Mouse (Mus musculus) neural tube, embryonic 15.5 days (tissue): ENCODE measurements at regions not wholly inside any gene's neighbourhood (a gene's known extent, or its start where the extent isn't known, plus 50 kb on each side); places are given as distances from the start of the nearest gene placed in this dataset.
A peak's percentile ranks its signal among the peaks of the same experiment; 100 is the strongest.

Experiments used
- ATAC-seq: fragments of 200-750 bp; cut with Nextera tagmentation; 2 replicates; pipeline ENCODE4 v1.8.0; 2017; ENCODE audit warnings: mild to moderate bottlenecking, moderate TSS enrichment, moderate library complexity; ENCODE audit not compliant: low FRiP score
- H3K27ac ChIP-seq: fragments of 300-500 bp; sonication (generic); replicated peaks from 2 replicates; pipeline ENCODE4 v1.5.1; 2015; ENCODE audit warnings: mild to moderate bottlenecking, inconsistent platforms
- H3K27me3 ChIP-seq: fragments of 300-500 bp; sonication (generic); replicated peaks from 2 replicates; pipeline ENCODE4 v1.6.1; 2015; ENCODE audit warnings: inconsistent platforms
- H3K36me3 ChIP-seq: fragments of 300-500 bp; sonication (generic); 2 replicates; pipeline ENCODE4 v1.6.1; 2015; ENCODE audit warnings: inconsistent platforms
- H3K4me1 ChIP-seq: fragments of 300-500 bp; sonication (generic); 2 replicates; pipeline ENCODE4 v1.6.1; 2015; ENCODE audit warnings: inconsistent platforms
- H3K4me2 ChIP-seq: fragments of 300-500 bp; sonication (generic); 2 replicates; pipeline ENCODE4 v1.6.1; 2015; ENCODE audit warnings: inconsistent platforms, mild to moderate bottlenecking, moderate library complexity
- H3K4me3 ChIP-seq: fragments of 300-500 bp; sonication (generic); replicated peaks from 2 replicates; pipeline ENCODE4 v1.5.1; 2015; ENCODE audit warnings: mild to moderate bottlenecking, inconsistent platforms
- H3K9ac ChIP-seq: fragments of 300-500 bp; sonication (generic); replicated peaks from 2 replicates; pipeline ENCODE4 v1.6.1; 2015; ENCODE audit warnings: mild to moderate bottlenecking, inconsistent platforms
- H3K9me3 ChIP-seq: fragments of 300-500 bp; sonication (generic); replicated peaks from 2 replicates; pipeline ENCODE4 v1.6.1; 2016; ENCODE audit warnings: inconsistent platforms
- WGBS: fragments of 180-500 bp; shearing (Covaris S2); methylation state at CpG from one replicate; pipeline ENCODE4 v1.1.7; 2015; ENCODE audit warnings: mixed read lengths; 5-methylcytosine and 5-hydroxymethylcytosine counted together

DNA sequence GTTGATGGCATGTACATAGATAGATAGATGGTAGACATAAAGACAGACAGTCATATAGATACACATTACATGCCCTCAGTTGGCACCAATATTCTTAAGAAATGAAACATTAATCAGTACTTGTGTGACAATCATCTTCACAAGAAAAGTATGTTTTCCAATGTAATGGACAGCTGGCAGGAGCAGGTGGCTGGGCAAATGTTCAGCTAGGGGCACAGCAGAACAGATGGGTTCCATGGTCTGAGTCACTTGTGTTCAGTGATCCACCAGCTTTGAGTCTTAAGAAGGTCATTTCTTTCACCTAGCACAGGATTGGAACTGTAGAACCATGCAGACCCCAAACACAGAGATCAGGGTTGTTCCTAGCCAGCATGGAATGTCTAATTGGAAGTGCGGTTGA lies 2631.2 kb upstream of the 5930422O12Rik start:
- Histone ChIP-seq H3K9me3 (no peaks in the 10 kb centered on the region), H3K4me3 (no peak overlapping the region), H3K4me2 (no peak overlapping the region), H3K27me3 (no peaks in the 10 kb centered on the region), H3K4me1 (no peaks in the 10 kb centered on the region), H3K9ac (no peak overlapping the region), H3K27ac (no peak overlapping the region), H3K36me3 (no peaks in the 10 kb centered on the region)
- WGBS = 100% methylated on average over 1 of the region's 1 CpGs
- no peak for ATAC-seq

DNA sequence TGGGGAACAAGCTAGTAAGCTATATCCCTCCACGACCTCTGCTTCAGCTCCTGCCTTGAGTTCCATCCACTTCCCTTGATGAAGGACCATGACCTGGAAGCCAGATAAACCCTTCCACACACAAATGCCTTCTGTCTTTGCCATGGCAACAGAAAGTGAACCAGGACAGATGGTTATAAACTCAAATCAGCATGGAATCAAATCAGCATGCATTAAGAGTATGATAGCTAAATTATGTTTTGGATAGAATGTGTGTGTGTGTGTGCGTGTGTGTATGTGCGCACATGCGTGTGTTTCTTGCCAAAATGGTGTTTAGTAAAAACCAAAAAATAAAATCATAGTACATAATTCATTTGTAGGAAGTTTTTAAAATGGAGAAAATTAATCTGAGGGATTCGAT lies 2611.5 kb upstream of the 5930422O12Rik start:
- no peak overlapping the region for H3K4me3 ChIP-seq
- no peaks in the 10 kb centered on the region for H3K36me3 ChIP-seq
- ATAC-seq = no peak
- no peaks in the 10 kb centered on the region for H3K27me3 ChIP-seq
- no peak overlapping the region for H3K4me2 ChIP-seq
- no peak overlapping the region for H3K9ac ChIP-seq
- no peaks in the 10 kb centered on the region for H3K9me3 ChIP-seq
- 83% methylated on average over 5 of the region's 5 CpGs for WGBS
- no peaks in the 10 kb centered on the region for H3K4me1 ChIP-seq
- no peak overlapping the region for H3K27ac ChIP-seq

DNA sequence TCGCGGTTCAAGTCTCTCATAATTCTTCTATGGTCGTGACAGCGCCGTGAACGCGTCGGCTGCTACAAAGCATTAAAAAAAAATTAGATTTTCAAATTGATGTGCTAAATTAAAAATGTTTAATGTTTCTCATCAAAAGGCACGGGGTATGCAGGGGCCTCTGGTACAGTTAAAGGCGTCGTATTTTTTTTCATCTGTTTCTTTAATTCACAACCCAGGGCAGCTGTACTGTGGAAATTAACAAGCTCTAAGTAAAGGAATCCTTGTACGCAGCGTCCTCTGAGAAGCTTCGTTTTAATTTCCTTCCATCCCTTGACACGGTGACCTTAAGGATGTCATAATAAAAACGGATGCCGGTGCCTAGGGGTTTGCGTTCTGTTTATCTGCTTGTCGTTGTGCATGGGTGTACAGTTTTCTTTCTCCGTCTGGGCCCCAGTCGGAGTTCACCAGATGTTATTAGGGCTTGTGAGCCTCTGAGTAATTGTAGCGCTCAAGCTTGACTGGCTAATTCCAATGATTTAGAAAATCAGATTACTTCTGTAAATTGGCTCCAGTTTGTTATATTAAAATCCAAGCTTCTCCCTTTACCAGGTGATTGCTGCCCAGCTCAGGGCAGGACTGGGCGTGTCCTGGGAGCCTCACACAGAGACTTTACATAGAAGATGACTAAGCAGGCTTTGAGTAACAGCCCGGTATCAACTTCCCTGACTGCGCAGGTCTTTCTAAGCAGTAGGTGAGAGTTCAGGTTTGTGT lies 2605.5 kb upstream of the 5930422O12Rik start:
- Histone ChIP-seq H3K36me3 (no peaks in the 10 kb centered on the region), H3K4me2 (peak overlapping the region; percentile 41), H3K27me3 (no peaks in the 10 kb centered on the region), H3K9me3 (no peaks in the 10 kb centered on the region), H3K27ac (no peak overlapping the region), H3K4me3 (no peak overlapping the region), H3K4me1 (0 out of 2 replicates have a peak, but pooled peaks cover 2% of the 10 kb centered on the region), H3K9ac (no peak overlapping the region)
- WGBS = 45% methylated on average over 25 of the region's 25 CpGs
- ATAC-seq = peak; percentile 75

DNA sequence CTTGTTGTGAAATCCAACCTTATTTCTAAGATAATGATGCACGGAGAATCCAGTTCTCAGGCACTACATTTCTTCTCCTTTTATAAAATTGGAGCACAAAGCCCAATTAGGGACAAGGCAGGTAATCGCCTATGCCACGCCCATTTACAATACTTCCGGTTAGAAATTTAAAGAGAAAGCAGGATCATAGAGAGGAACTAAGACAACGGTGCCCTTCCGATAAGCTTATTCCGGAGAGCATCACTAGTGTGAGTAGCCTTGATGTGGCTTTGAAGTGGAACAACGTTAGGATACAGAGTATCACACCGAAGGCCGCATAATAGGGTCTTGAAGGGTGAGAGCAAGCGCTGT lies 2604.9 kb upstream of the 5930422O12Rik start:
- WGBS = 90% methylated on average over 11 of the region's 11 CpGs
- H3K27ac ChIP-seq = no peak overlapping the region
- ATAC-seq = no peak

DNA sequence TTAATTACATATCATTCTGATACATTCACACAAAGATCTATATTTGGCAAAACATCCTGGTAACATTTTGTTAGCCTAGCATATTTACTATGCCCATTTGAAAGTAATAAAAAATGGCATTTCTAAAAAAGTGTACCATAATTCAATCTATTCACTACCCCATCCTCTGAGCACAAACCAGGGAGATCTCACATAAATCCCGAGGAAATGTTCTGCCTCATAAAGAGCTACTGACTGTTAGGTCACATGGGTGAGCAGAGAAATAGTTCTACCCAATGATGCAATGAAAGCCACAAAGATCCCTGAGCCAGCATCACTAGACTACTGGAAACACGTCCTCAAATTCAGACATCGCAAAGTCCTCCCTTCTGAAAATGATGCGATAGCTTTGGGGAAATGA lies 2602.5 kb upstream of the 5930422O12Rik start:
- 57% methylated on average over 4 of the region's 4 CpGs for WGBS
- no peak for ATAC-seq
- H3K9ac ChIP-seq = no peak overlapping the region
- H3K36me3 ChIP-seq = no peaks in the 10 kb centered on the region
- no peak overlapping the region for H3K27ac ChIP-seq
- 0 out of 2 replicates have a peak, but pooled peaks cover 2% of the 10 kb centered on the region for H3K4me1 ChIP-seq
- H3K4me2 ChIP-seq = no peak overlapping the region
- H3K27me3 ChIP-seq = no peaks in the 10 kb centered on the region
- H3K4me3 ChIP-seq = no peak overlapping the region
- H3K9me3 ChIP-seq = no peaks in the 10 kb centered on the region

More for the DNA sequence above, 2604.9 kb upstream of the 5930422O12Rik start:
- Histone ChIP-seq H3K36me3 (no peaks in the 10 kb centered on the region), H3K27me3 (no peaks in the 10 kb centered on the region), H3K4me1 (0 out of 2 replicates have a peak, but pooled peaks cover 2% of the 10 kb centered on the region), H3K4me2 (no peak overlapping the region), H3K4me3 (no peak overlapping the region), H3K9ac (no peak overlapping the region), H3K9me3 (no peaks in the 10 kb centered on the region)

DNA sequence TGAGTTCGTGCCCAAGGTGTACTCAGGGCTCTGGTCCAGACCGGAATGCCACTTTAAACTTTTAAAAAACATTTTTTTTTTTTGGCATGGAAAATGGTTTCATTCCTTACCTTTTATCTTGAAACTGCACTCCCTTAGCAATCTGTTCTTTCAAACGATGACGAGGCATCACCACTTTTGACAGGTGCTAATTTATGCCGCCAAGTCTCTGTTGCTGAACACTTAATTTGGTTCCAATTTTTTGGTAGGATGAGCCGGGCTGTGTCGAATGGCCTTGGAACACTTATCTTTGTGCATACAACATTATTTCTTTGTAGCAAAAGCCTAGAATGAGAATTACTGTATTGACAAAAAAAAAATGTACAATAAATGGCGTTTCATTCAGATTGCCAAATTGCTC lies 2590.5 kb upstream of the 5930422O12Rik start:
- H3K9me3 ChIP-seq = no peaks in the 10 kb centered on the region
- H3K9ac ChIP-seq = no peak overlapping the region
- 90% methylated on average over 8 of the region's 8 CpGs for WGBS
- H3K4me2 ChIP-seq = no peak overlapping the region
- no peaks in the 10 kb centered on the region for H3K36me3 ChIP-seq
- no peak overlapping the region for H3K4me3 ChIP-seq
- no peaks in the 10 kb centered on the region for H3K27me3 ChIP-seq
- no peaks in the 10 kb centered on the region for H3K4me1 ChIP-seq
- no peak overlapping the region for H3K27ac ChIP-seq
- no peak for ATAC-seq

DNA sequence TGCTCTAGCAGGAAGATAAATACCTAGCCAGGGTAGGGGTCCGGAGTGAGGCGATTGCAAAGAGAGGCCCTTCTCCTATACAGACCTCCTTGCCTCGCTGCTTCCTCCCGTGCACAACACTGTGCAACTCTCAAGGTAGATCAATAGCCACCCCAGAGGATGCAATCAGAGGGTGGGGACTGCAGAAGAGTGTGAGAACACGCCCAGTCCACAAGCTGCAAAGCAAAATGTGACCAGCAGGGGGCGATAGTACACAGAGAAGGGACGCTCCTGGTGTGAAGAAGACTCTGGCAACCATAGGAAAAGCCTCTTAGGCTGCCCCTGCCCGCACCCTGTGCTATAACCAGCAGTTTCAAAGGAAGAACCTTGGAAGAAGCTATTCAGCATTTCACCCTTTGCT lies 2588.4 kb upstream of the 5930422O12Rik start:
- H3K27ac ChIP-seq = no peak overlapping the region
- no peak overlapping the region for H3K4me3 ChIP-seq
- H3K4me2 ChIP-seq = no peak overlapping the region
- no peaks in the 10 kb centered on the region for H3K4me1 ChIP-seq
- WGBS = 42% methylated on average over 8 of the region's 8 CpGs
- no peaks in the 10 kb centered on the region for H3K9me3 ChIP-seq
- no peaks in the 10 kb centered on the region for H3K36me3 ChIP-seq
- no peak overlapping the region for H3K9ac ChIP-seq
- ATAC-seq = no peak
- no peaks in the 10 kb centered on the region for H3K27me3 ChIP-seq

DNA sequence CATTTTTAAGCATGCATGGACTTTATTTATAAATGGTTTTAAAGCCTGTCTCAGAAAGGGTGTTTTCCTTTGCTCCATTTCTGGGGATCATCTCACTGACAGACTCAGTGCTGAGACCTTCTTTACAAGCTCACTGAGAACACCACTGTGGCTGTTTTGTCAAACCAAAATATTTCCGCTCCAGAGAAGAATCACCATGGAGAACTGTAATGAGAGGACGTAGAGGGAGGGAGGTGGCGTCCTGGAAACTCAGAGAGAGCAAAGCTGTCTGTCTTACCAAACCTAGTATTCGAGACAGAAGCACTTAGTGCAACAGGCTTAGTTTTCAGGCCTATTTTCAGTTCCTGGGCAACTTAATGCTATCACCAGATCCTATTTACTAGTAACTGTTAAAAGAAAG lies 2565.5 kb upstream of the 5930422O12Rik start:
- Histone ChIP-seq H3K4me1 (no peaks in the 10 kb centered on the region), H3K9ac (no peak overlapping the region), H3K27ac (peak overlapping the region; percentile 63), H3K36me3 (no peaks in the 10 kb centered on the region), H3K4me2 (no peak overlapping the region), H3K4me3 (no peak overlapping the region), H3K27me3 (no peaks in the 10 kb centered on the region), H3K9me3 (no peaks in the 10 kb centered on the region)
- ATAC-seq = peak; percentile 78; the same call in 1 of the 2 replicates
- 30% methylated on average over 4 of the region's 4 CpGs for WGBS

DNA sequence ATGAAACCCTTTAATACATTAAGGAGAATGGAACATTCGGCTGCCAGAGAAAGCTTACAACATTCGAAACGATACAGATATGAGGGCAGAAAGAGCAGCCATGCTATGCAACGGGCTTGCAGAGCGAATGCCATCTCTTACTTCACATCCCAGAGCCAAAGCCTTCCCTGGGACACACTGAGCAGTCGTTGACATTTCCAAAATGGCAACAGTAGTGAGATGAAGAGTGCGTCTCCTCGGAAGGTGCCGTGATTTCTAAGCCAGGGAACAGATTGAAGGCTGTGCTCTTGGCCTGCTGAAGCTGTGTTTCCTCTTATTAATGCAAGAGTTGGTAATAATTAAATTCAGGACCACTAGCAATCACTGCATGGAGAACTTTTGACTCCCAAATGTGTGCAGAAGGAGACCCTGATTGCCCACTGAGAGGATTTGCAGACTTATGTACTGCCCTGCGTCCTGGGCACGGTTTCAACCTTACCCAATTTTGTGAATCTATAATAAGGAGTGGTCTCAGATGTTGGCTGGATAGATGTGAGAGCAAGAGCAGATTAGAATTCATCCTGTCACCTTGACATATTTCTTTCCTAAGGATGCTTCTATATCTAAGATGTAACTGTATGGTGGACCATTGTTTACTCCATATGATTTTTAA lies 2522.3 kb upstream of the 5930422O12Rik start:
- Histone ChIP-seq H3K9ac (no peak overlapping the region), H3K9me3 (no peaks in the 10 kb centered on the region), H3K4me3 (no peak overlapping the region), H3K27me3 (no peaks in the 10 kb centered on the region), H3K4me2 (no peak overlapping the region), H3K27ac (no peak overlapping the region), H3K4me1 (no peaks in the 10 kb centered on the region), H3K36me3 (no peaks in the 10 kb centered on the region)
- no peak for ATAC-seq
- WGBS = 88% methylated on average over 11 of the region's 11 CpGs

DNA sequence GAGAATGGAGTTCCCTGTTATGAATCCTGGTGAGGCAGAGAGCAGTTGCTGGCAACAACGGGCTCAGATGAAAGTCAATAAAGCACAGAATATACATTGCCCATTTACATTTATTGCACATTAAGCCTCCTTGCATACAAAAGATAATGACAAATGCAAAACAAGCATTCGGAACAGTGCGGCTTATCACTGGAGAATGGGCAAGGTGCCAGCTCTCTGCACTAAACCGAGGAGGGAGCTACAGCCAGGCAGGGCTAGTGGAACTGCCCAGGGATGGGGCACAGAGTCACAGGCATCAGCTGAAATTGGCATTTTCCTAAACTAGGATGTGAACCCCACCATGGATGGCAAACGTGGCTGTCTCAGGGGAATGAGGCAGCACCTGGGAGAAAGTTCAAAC lies 2514.8 kb upstream of the 5930422O12Rik start:
- H3K36me3 ChIP-seq = no peaks in the 10 kb centered on the region
- no peak overlapping the region for H3K4me2 ChIP-seq
- peak overlapping the region; percentile 58 for H3K27ac ChIP-seq
- no peaks in the 10 kb centered on the region for H3K27me3 ChIP-seq
- ATAC-seq = no peak
- H3K9ac ChIP-seq = no peak overlapping the region
- no peaks in the 10 kb centered on the region for H3K9me3 ChIP-seq
- H3K4me3 ChIP-seq = no peak overlapping the region
- peaks cover 24% of the 10 kb centered on the region for H3K4me1 ChIP-seq
- WGBS = 22% methylated on average over 5 of the region's 5 CpGs

DNA sequence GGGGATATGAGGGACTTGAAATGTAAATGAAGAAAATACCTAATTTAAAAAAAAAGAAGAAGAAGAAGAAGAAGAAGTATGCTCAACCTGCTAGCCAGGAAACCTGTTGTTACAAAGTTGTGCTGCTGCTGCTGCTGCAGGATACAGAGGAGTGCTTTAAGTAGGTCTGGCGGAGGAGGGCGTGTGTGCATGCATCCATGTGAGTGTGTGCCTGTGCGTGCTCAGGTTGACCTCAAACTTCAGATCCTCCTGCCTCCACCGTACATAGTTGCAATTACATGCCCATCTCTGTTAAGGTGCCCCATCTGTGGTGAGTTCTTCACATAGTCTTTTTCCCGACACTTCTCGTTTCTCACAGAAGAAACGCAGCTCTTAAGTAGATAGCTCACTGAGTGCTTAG lies 2513.4 kb upstream of the 5930422O12Rik start:
- no peak for ATAC-seq
- Histone ChIP-seq H3K4me3 (0 out of 2 replicates have a peak overlapping the region, but pooled peaks have one; percentile 37), H3K9me3 (no peaks in the 10 kb centered on the region), H3K27ac (peak overlapping the region; percentile 84), H3K9ac (no peak overlapping the region), H3K4me1 (peaks cover 24% of the 10 kb centered on the region), H3K4me2 (peak overlapping the region; percentile 66), H3K36me3 (no peaks in the 10 kb centered on the region), H3K27me3 (no peaks in the 10 kb centered on the region)
- WGBS = 66% methylated on average over 7 of the region's 7 CpGs

DNA sequence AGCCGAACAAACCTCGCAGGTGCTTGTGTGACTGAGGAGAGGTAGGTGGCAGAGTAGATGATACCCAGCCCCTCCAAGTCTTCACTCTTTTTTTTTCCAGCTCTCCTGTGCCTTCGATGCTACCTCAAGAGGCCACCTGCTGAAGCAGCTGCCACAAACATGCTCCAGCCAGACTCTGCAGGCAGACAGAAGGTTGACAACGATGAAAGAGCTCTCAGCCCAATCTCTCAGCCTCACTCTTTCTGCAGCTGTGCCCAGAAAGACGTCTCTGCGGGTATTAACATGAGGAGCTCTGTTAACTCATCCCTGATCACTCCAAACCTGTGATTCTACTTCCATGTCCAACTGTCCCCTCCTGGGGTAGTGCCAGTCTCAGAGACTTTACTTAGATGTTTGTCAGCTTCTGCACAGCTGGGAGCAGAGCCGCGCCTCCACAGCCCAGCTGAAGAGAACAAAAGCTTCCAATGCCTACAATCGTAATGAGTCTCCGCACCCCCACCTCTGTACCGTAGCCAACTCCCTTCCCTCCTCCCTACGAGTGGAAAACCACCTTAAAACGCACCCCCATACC lies 2512.8 kb upstream of the 5930422O12Rik start:
- peak; percentile 91 for ATAC-seq
- peak overlapping the region; percentile 84 for H3K27ac ChIP-seq
- H3K9me3 ChIP-seq = no peaks in the 10 kb centered on the region
- H3K4me1 ChIP-seq = peaks cover 24% of the 10 kb centered on the region
- WGBS = 9% methylated on average over 13 of the region's 13 CpGs
- H3K4me2 ChIP-seq = peak overlapping the region; percentile 66
- no peaks in the 10 kb centered on the region for H3K27me3 ChIP-seq
- H3K4me3 ChIP-seq = peak overlapping the region; percentile 37
- no peaks in the 10 kb centered on the region for H3K36me3 ChIP-seq
- H3K9ac ChIP-seq = peak overlapping the region; percentile 51
